Comparison of ENCODE assay signal across 29 mouse cellular contexts in genomic region chr11:72438411-72438810, GRCm38 (mm10). TPM values are rescaled to one million over a fixed set of nuclear protein-coding genes. Genes with fewer than 3 reads are reported as not detected.
"Had no signal": no experiment of that assay in that cellular context is flagged by ENCODE, and none has a peak within 500 bp of the region (broad histone marks: within the 10 kb centered on the region; RNA-seq: fewer than 3 reads in every experiment).

No protein-coding gene starts in this region.

- H3K4me3 ChIP-seq: heart, embryonic 10.5 days; heart, embryonic 12.5 days; hindbrain, embryonic 10.5 days; hindbrain, embryonic 12.5 days; intestine, embryonic 15.5 days; layer of hippocampus, adult 2 months; left cerebral cortex, adult 2 months; limb, embryonic 10.5 days; limb, embryonic 12.5 days; liver, embryonic 12.5 days had no signal

- H3K27ac ChIP-seq: heart, embryonic 10.5 days; hindbrain, embryonic 12.5 days; hindbrain, embryonic 14.5 days; intestine, embryonic 15.5 days; left cerebral cortex, adult 2 months; limb, embryonic 10.5 days; limb, embryonic 12.5 days; liver, embryonic 12.5 days; liver, embryonic 14.5 days had no signal

- H3K4me2 ChIP-seq: heart, embryonic 12.5 days; hindbrain, embryonic 12.5 days; hindbrain, embryonic 14.5 days; intestine, embryonic 15.5 days; limb, embryonic 12.5 days; liver, embryonic 12.5 days had no signal

- H3K9me3 ChIP-seq: heart, embryonic 10.5 days; heart, embryonic 12.5 days; hindbrain, embryonic 10.5 days; hindbrain, embryonic 12.5 days; intestine, embryonic 15.5 days; limb, embryonic 10.5 days; limb, embryonic 12.5 days; liver, embryonic 12.5 days had no signal

- H3K9ac ChIP-seq: heart, embryonic 12.5 days; hindbrain, embryonic 12.5 days; hindbrain, embryonic 14.5 days; intestine, embryonic 15.5 days; limb, embryonic 12.5 days; liver, embryonic 12.5 days; liver, embryonic 14.5 days had no signal

- ATAC-seq: hindbrain, embryonic 16.5 days; inflammation-experienced regulatory T-cells, adult 6 months; intestine, embryonic 15.5 days; intestine, postnatal 0 days; liver, embryonic 12.5 days had no signal

- H3K27me3 ChIP-seq: hindbrain, embryonic 12.5 days; intestine, embryonic 15.5 days; limb, embryonic 12.5 days had no signal

- DNase-seq: gastrocnemius, postnatal 10 days; gastrocnemius, postnatal 25 days; heart, adult 18-20 months; heart, postnatal 10 days; heart, postnatal 4 days; kidney, adult 18-20 months; kidney, adult 8-10 months; kidney, postnatal 10 days; kidney, postnatal 4 days; liver had no signal

RNA-seq across cellular contexts. Expression of gene Ggt6, which starts 3.1 kb away (rescaled TPM):
- total RNA-seq: granulocyte monocyte progenitor cell, adult 5-6 weeks; heart, adult 18-20 months; heart, postnatal 10 days; heart, postnatal 4 days; layer of hippocampus, adult 2 months; layer of hippocampus, postnatal 10 days; left cerebral cortex, postnatal 14 days had no signal
- polyA plus RNA-seq: heart, embryonic 10.5 days; heart, embryonic 12.5 days; heart, embryonic 14.5 days; hindbrain, embryonic 10.5 days; hindbrain, embryonic 16.5 days; inflammation-experienced regulatory T-cells, adult 6 months; liver, embryonic 12.5 days had no signal

RNA-seq across cellular contexts. Expression of gene Smtnl2, which starts 26.9 kb away (rescaled TPM):
- polyA plus RNA-seq: inflammation-experienced regulatory T-cells, adult 6 months had no signal

RNA-seq across cellular contexts. Expression of gene Spns2, which starts 51.3 kb away (rescaled TPM):
- polyA plus RNA-seq: inflammation-experienced regulatory T-cells, adult 6 months had no signal
